Mouse (Mus musculus) left cerebral cortex, adult 8-10 months (tissue): Measurements from ENCODE around the gene Hivep2. TPM values are rescaled to one million over a fixed set of nuclear protein-coding genes. Genes with fewer than 3 reads are reported as not detected.
A peak's percentile ranks its signal among the peaks of the same experiment; 100 is the strongest.

ENCODE experiments used
- DNase-seq, 2 experiments: peaks; one replicate each; pipeline ENCODE4 v3.0.0; 2022; ENCODE audit warnings: low spot score in 2 of 2
- total RNA-seq, 4 experiments: library from RNA; stranded (reverse); gene quantifications; 2 replicates each; pipeline ENCODE4 v1.2.4; 2022

Hivep2 gene
- total RNA-seq, 4 experiments from 2014 or later, result 164 to 240 (median 191) TPM

DNA sequence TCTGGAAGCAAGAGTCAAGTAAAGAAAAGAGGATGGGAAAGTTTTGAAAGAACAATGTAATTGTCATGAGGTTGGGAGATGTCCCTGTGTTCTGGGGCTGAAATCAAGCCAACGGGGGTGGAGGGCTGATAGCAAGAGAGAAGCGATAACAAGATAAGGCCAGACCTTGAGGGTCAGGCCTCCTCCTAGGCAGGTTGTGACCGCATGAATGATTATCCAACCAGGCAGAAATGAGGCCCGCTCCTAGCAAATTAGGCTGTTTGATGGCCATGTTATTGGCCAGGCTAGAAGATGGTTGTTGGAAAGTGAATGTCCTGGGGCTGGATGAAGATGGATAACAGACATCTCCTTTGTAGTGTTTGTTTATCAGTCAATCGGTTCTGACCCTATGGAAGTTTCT lies 5.4 kb downstream of the Hivep2 start:
- DNase-seq, result no peak

DNA sequence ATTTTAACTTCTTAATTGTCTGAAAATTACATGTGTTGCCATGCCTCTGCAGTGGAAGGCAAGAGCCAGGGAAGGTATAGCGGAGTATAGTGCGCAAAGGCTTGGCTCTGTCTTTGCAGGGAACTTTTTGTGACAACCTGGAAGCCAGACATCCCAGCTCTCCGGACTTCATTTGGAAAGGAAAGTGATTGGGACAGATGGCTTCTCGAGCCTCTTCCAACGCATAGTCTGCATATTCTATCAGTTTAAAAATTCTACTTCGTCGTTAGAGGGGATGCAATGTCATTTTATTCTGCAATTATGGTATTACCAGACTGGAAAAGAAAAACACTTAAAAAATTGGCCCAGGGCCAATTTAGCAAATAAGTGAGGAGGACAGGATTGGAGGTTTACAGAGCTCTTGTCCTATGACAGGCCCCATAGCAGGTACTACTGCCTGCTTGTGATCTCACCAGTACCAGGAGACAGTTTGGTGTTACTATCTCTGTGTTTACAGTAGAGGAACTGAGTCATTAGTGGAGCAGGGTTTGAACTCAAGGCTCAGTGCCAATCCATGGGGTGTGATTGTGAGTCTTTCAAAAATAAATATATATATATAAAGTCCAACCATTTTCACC lies 7.8 kb downstream of the Hivep2 start:
- no peak for DNase-seq

DNA sequence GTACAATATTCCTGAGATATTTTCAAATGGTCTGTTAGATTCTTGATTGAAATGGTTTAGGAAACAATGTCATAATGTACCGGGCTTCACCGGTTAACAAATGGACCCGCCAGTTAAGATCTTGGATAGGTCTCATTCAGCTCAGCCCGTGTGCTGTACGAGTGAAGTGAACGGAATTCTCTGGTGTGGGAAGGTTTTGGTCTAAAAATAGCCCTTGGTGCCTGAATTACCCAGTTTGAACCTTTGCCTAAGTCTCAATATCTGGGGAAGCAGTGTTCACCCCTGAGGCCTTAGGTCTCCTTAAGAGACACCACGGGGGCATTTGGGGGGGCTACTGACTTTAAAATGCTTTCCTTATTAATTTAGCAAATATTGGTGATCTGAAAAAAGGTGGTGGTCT lies 8.6 kb downstream of the Hivep2 start:
- DNase-seq, result no peak

DNA sequence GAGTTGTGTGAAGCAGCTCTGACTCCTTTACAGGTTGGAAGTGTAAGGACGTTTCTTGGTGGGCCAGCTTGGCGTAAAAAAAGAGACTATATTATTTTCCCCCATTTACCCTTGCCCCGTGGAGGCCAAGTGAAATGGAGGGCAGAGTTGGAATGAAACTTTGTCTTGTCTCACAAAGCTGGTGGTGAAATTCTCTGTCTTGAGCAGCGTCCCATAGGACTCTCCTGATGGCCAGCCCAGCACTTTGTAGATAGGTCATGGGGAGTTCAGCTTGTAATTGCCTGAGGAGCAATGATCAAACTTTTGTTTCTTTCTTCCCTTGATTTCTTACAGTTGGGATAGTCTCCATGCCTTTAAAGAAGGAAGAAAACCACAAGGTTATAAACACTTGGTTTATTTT lies 10.0 kb downstream of the Hivep2 start:
- no peak for DNase-seq

GRCm38 (mm10) chr10:13976267-13976666 lies 10.4 kb downstream of the Hivep2 start:
- DNase-seq, result no peak

GRCm38 (mm10) chr10:13982271-13982670 lies 16.4 kb downstream of the Hivep2 start:
- DNase-seq, result no peak

DNA sequence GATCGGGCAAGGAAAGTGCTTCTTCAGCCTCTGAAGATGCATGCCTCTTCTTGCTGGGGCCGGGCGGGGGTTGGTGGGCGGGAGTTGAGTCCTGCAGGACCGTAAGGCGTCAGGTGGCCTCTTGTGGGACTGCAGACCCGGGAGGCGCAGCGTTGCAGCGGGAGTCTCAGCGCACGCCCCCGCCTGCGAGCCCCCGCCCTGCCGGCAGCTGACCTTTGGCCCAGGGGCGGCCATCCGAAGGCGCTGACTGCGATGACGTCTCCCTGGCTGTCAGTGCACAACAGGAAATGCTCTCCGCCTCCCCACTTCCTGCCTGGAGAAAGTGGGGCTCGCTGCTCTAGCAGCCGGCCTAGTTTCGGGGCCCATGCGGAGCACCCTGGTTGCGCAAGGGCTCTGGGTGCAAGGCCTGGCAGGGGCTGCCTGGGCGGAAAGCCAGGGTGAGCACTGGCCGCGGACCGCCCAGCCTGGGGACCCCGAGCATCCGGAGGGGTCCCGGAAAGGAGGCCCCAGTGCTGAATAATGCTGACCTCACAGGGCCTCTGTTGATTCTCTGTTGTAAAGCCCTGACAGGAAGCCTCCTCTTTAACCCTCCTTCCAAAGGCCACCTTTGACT lies 17.0 kb downstream of the Hivep2 start:
- peak; percentile 56 to 72 for DNase-seq

DNA sequence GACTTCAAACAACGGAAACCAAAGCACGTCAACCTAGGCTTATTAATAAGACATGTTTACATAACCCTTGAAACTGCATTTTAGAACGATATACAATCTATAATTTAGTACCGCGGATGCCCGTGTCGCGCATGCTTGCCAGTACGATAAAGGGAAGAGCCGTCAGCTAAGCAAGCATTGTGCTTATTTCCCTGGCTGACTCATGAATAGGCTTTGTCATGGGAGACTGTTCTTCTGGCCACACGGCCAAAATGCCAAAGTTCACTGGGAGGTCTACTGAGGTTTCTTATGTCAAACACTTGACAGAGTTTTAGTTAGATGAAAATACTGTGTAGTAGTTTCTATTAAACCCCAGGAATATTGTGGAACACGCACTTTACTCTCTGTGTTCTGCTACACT lies 17.8 kb downstream of the Hivep2 start:
- DNase-seq, result no peak

DNA sequence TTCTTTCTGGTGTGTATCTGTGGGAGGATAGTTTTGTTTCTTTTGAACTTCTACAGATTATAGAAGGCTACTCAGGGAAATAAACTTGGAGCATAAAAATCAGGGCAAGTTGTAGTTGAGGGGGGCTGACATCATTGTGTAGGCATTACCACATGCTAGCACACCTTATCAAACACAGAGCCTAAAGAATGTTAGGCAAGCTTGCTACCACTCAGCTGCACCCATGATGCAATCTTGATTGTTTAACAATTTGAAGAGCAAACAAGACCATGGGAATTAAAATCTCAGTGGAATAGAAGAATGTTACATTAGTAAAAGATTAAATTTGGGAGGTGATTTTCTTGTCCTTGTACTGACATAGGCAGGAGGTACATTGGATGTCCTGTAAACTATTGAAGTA lies 18.4 kb downstream of the Hivep2 start:
- DNase-seq, result no peak

DNA sequence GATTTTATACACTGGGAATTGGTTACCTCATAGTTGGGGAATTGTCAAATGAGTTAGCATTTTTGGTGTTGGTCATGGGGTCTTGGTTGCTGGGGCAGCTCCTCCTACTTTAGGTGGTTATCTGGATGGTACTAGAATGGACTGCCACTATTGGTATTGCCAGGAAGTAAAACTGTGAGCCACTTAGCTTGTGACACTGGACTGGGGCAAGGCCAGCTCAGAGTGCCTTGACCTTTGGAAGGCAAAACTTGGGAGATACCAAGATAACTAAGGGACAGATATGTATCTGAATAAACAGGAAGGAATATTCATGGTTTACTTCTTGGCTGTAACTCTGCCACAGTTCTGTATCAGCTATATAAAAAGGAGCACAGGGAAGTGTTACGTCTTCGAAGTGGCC lies 20.7 kb downstream of the Hivep2 start:
- no peak for DNase-seq

- DNase-seq, result no peak
Measured at GRCm38 (mm10) chr10:13987336-13987735, 21.5 kb downstream of the Hivep2 start.

DNA sequence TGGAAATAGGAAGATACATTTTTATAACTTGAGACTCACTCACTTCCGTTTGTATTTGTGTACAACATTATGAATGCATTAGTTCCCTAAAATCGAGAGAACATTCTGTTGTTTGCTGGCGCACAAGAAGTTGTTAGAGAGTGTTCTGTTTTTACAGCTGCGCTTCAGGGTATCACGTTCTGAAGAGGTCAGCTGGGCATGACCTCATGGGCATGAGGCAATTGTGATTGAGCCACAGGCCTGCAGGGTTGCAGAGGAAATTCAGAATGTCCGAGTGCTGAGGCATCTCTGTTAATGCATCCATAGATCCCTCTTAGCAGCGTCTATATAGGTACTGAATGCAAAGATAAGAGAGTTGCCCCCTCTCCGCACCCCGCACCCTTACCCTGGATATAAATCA lies 22.4 kb downstream of the Hivep2 start:
- no peak for DNase-seq

DNA sequence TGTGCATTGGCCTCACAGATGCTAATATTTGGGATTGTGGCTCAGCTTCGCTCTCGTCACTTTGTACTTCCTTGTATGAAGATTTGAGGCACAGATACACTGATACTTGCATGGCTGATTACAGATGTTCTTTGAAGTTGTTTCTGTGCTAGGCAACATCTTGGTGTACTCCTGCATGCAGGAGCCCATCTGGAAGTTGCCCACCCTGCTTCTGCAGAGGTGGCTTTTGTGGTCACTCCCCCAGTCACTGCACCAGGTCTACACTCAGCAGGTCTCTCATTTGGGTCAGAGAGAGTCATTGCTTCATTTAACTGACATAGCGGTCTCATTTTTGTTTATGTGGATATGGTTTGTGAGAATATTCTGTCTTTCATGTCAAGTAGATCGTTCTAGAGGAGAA lies 22.9 kb downstream of the Hivep2 start:
- no peak for DNase-seq

- no peak for DNase-seq
Measured at GRCm38 (mm10) chr10:13990842-13991241, 25.0 kb downstream of the Hivep2 start.

DNA sequence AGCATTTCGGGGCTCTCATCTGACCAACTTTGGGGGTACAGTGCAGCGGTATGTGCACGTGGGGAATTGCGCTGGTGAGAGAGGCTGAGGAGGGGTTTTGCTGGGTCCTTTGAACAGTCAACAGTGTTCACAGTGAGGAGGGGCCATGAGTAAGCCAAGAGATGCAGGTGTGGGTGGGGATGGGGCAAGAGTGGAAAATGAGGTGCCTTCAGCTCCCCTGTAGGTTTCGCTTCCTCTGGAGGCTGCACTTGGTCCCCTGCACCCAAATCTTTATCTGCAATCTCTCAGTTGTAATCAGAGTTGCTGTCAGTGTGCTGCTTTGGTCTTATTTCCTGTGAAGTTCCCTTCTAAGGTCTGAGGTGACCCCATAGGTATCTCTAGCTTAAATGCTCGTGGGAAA lies 27.5 kb downstream of the Hivep2 start:
- no peak for DNase-seq

- no peak for DNase-seq
Measured at GRCm38 (mm10) chr10:13997336-13997735, 31.5 kb downstream of the Hivep2 start.

DNA sequence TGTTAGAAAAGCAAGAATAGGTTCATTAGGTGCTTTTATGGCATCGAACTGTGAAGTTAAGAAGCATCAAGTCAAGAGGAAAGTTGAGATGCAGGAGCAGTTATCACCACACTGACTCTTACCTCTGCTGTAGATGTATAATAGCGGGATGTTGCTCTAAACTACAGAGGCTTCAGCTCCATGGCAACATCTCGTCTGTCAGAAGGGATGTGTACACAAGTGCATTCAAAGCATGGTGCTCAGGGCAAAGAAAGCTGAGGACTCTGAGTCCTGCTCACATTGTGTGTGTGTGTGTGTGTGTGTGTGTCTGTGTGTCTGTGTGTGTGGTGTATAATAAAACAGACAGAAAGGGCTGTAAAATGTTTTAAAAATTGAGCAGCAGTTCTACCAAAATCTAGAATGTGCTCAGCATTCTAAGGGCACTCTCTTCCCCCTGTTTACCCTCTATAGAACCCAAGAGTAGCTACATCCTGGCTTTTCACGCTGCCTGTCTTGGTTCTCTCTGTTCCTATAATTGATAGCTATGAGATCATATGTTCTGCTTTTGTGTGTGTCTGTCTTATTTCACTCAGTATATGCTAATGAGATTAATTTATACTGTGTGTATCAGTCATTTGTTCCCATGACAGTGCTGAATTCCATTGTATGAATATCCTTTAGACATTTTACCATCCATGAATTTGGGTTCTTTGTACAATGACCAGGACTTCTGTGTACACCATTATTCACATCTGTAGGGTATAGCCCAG lies 39.1 kb downstream of the Hivep2 start:
- no peak for DNase-seq

DNA sequence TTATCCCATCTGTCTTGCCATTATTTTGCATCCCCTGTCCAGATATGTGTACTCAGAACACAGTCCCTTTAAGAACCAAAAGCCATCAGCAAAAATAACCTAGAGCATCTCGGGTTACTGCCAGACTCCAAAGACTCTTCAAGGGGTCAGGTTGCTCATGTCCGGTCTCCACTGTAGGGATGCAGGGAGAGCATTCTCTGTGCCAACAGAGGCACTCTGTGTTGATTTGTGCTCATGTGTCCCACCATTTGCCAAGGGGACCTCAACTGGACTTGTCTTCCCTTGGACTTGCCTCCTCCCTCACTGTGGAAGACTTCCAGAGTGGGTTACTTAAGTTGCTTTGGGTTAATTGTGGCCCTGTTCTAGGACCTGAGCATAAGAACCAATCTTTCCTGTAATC lies 43.8 kb downstream of the Hivep2 start:
- DNase-seq, result no peak

DNA sequence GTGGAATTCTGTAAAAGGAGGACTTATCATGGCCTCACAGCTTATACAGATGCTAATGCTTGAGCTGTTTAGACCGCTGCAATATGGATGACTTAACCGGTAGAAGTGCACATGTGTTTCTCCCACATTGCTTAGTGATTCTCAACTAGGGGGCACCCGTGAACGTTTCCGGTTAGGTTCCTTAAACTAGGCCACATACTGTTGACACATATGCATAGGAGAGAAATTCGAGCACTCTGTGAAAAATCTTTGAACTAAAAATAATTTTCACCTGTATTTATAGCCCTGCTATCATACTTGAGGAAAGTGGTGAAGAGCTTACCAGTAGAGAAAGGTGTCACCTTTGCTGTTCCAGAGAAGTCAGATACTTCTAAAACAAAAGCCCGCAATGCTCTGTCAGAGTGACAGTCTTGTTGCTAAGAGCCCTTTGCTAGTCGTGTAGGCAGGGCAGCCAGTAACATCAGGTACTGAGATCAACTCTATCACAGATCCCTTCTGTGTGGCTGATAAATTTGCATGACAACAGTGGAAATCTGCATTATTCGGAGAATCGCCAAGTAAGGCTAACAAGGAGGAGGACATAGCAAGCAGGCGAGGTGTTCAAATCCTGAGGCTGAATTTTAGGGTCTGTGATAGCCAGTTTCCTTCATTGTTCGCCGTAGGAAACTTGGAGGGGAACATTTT lies 50.6 kb downstream of the Hivep2 start:
- DNase-seq, result no peak

- no peak for DNase-seq
Measured at GRCm38 (mm10) chr10:14017338-14017737, 51.5 kb downstream of the Hivep2 start.

GRCm38 (mm10) chr10:14017822-14018364 lies 52.0 kb downstream of the Hivep2 start:
- no peak for DNase-seq

DNA sequence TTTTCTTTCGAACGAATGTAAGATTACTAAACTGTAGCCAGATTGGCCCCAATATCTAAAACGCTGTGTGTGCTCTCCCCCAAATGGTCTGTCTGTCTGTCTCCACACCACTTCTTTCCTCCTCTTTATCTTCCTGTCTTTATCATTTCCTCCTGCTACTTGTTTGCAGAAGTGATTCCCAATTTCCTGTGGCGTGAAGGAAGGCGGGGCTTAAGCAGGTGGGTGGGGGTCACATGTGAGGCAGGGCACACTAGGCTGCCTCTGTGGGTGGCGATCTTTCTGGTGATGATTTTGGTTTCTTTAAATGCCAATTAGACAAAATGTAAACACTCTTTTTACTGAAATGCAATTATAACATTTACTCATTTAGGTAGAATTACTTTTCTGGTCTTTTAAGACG lies 52.8 kb downstream of the Hivep2 start:
- no peak for DNase-seq
